Mouse (Mus musculus): ENCODE measurements at regions not wholly inside any gene's neighbourhood (a gene's known extent, or its start where the extent isn't known, plus 50 kb on each side); places are given as distances from the start of the nearest gene placed in this dataset.

DNA sequence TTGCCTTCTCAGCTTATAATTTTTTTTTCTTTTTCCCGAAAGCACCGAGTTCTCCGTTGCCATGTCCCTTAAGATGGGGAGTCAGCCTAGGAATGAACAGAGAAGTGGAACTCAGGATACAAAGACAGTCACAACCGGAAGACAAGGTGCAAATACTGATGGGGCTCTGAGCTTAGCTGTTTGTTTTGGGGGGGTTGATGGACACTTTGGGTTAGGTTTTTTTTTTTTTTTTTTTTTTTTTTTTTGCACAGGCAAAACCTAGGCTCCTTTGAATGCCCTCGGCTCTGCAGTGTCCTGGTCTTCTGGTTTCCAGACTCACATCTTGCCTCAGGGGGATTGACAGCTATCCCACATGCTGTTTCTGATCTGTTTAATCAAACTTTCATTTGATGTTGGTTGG, 218.0 kb downstream of the Pten start:
- TF ChIP-seq CTCF (IDR thresholded peaks at IDR 0.05; ENCODE audit: low read depth), result no peak
- no peak for TF ChIP-seq EP300 (IDR thresholded peaks at IDR 0.05; ENCODE audit: low read depth)

Measured in liver, embryonic 14.5 days (tissue).